Mouse (Mus musculus) thymus, postnatal 25 days (tissue): ENCODE data around the gene Atg2a.

Experiments used
- DNase-seq: peaks from one replicate; pipeline ENCODE4 v3.0.0; 2022

Gene Atg2a

GRCm38 (mm10) chr19:6241274-6242107 lies at the start of gene Atg2a:
Gene Atg2a, plus strand, starts transcription at chr19:6241668.
- peak; percentile 98 for DNase-seq

DNA sequence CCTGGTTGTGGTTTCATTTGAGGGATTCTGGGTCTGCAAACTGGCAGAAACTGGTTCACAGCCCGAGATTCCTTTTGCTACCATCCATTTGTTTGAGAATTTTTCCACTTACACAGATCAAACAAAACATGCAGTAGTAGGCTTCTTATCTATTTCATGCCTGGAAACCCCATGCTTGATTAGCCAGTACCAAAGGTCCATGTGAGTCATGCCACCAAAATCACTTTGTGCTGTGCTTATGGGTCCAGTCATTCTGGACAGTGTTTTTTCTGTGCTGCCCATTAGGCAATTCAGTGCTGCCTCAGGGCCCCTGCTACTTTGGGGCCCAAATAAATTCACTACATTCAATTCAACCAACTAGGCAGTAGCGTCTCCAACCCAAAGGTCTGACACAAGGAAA lies 37.2 kb upstream of the Atg2a start:
- DNase-seq, result no peak

GRCm38 (mm10) chr19:6206716-6207115 lies 34.8 kb upstream of the Atg2a start:
- DNase-seq, result no peak

- no peak for DNase-seq
Observed at GRCm38 (mm10) chr19:6216046-6216705, 25.3 kb upstream of the Atg2a start.

DNA sequence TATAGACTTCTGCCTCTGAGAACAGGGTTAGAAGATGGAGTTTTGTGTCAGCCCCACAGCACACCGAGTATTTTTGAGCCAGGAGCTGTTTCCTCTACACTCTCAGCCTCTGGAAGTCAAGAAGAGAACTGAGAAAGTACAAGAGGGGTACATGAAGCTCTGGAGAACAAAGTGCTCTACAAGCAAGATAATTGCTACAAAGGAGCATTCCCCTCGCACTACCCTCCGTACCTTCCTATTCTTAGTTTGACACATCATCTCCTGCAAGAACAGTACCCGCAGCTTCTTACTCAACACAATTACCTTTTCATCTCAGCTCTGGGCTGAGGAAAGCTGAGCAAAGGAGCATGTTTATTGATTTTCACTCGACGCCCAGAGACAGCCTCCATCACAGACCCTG lies 22.9 kb upstream of the Atg2a start:
- no peak for DNase-seq

DNA sequence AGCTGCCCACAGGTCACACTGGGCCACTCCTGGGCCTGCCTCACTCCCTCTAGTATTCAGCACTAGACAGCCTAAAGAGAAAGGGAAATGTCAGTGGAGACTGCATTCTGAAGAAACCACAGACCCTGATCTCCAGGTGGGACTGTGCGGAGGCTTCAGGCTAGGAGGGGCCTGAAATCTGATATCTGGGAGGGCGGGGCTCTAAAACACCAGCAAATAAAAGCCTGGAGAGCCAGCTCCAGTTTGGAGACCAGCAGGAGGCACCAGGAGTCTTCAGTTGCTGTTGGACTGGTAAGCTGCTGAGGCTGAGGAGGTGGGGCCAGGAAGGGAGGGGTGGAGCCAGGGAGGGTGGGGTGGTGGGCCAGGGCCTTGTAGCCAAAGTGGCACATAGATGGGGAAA lies 15.3 kb upstream of the Atg2a start, which contains the start of gene Gpha2:
TSS of gene Gpha2 (plus strand) at position 246 of the 400 bp plus-strand sequence.
- DNase-seq, result no peak

DNA sequence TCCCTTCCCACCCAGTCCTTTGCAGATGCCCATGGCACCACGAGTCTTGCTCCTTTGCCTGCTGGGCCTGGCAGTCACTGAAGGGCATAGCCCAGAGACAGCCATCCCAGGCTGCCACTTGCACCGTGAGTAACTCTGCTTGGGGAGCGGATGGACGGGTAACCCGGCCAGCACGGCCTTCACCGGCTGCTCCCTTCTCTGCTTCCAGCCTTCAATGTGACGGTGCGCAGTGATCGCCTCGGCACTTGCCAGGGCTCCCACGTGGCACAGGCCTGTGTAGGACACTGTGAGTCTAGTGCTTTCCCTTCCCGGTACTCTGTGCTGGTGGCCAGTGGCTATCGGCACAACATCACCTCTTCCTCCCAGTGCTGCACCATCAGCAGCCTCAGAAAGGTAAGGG lies 14.7 kb upstream of the Atg2a start:
- no peak for DNase-seq

DNA sequence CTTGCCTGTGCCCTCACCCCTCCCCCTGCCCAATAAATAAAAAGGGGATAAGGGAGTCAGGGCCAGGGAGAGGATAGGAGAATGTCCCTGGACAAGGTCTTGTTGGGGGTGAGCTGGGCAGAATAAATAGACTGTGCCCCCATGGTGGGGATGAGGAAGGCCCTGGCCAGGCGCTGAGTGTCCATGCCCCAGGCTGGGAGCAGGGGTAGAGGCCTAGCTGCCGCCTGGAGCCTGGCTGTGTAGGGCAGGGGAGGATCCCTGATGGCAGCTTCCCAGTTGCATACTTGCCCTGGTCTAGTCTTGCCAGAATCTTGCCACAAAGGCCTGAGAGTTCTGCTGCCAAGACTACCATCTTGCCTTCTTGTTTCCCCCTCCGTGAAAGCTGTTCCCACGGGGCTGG lies 13.6 kb upstream of the Atg2a start:
- no peak for DNase-seq

DNA sequence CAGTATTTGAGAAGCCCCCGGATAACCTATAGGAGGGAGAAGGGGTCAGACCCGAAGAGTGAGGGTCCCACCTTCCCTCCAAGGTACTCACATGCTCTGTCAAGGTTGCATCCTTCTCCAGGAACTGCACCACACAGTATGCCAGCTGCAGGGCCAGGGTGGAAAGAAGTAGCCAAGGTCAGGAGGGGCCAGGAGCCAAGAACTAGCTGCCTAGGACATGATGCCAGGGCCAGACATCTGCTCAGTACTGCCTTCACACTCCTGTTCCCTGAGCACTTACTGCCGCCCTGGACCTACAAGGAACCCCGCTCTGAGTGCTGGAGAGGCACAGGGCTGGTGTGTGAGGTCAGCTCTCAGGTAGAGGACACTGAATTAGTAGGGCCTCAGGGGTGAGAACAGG lies 11.1 kb upstream of the Atg2a start:
- DNase-seq, result no peak

DNA sequence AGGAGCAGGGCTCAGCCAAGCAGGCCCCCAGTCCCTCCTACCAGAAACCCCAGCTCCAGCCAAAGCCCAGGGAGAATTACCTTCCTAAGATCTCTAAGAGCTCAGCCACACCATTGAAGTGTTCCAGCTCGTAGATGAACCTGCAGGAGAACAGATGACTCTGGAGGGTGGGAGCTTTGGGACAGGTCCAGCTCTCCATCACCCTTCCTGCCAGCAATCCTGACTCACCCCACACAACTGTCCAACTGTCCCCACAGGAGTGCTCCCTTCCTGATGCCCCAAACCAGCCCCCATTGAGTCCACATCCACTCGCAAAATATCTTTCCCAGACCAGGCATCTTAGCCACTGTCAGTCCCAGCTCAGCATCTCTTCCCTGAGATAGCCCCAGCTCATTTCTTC lies 10.4 kb upstream of the Atg2a start:
- no peak for DNase-seq

DNA sequence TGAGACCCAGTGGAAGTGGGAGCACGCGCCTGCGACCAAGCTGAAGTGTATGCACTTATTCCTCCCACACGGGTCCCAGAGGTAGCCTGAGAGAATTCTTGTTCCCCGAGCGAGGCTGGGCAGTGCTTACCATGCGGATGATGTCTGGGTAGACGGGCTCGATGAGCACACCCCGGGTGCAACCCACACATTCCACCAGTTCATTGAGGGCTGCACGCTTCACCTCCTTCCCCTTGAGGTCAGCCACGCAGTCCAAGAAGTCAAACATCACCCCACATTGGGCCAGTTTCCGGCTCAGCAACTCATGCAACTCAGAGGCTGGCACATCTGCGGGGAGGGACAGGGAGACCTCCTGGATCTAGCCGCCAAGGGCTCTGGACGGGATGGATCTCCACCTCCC lies 7.8 kb upstream of the Atg2a start:
- DNase-seq, result no peak

DNA sequence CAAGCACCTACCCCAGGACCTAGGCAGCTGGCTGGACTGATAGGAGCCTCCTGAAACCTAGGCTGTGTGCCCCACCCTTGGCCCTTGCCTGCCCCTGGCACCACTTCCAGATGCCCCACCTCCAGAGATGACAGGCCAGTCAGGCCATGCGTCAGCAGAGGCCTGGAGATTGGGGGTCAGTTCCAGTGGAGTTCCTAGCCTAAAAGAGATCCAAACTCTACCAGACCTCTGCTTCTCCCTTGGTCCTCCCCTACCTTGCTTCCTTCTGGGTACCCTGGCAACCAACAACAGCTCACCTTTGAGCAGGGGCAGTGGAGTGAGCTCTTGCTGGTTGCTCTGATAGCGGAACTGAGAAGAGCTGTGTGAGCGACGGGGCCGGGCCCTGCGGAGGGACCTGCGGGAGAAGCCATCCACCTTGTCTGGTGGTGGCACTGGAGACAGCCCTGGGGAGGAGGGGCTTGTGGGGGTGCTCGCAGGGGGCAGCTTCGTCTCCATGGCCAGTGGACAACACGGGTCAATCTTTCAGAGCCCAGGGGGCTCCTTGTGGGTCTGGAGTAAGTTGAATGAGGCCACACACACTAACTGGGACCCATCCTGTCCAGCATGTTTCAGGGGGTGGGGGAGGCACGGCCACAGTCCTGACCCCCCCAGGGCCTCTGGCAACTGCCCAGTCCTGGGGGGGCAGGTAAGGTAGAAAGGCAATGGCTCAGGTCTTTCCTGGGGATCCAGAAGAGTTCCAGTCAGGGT lies 7.0 kb upstream of the Atg2a start:
- no peak for DNase-seq

DNA sequence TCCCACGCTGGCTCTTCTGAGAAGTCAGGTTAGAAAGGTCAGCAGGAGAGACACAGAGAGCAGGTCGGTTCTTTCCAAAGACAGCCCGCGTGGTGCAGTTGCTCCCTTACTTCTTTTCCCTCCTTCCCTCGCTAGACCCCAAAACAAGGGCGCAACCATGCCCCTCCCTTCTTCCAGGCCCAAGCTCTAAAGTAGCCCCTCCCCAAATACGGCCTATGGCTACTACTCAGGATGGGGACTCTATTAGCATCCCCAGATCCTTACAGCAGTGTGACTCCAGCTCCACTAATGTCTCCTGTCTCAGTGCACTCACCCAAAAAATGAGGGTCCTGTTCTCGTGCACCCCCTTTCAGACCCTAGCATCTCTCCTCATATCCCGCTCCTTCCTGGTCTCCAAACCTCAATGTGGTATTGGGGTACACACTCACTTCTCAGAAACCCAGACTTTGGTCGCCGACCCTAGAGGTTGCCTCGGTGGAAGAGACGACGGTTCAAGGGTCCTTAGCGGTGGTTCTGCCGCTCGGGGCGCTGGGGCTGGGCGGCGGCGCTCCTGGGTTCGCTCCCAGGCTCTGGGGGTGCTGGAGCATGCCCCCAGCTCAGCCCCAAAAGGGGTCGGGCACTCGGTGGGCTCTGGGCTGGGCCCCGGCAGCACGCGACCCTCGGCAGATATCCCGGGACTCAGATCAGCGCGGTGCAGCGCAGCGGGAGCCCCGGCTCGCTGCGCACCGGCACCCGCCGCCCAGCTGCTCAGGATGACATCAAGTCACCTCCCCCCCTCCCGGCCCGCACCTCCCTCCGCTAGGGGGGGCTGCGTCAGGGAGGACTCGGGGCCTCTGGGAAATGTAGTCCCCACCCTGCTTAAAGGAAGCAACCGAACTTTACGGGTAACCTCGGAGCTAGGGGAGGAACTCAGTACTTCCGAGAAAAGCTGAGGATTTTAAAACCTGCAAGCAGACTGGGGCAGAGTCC lies 6.1 kb upstream of the Atg2a start, which contains the start of gene Ppp2r5b:
TSS of gene Ppp2r5b (minus strand) at position 789 of the 969 bp plus-strand sequence.
- peak; percentile 99 for DNase-seq

DNA sequence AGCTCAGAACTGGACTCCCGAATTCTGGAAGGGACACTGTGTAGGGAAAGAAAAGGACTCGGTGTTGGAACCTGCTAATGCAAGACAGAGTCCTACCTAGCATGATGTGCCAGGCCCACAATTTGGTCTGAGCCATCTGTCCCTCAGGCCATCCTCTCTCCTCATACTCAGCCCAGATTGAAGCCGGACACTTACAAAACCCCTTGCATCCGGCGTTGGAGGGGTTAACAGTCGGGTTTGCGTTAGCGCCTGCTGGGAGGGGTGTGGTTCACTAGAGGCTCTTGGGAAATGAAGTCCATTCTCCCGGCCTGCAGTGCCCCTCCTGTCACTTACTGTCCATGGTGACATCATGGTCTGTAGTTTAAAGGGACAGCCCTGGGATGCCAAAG lies 5.4 kb upstream of the Atg2a start:
- DNase-seq, result peak; percentile 88

- no peak for DNase-seq
Observed at GRCm38 (mm10) chr19:6236842-6237241, 4.6 kb upstream of the Atg2a start.

DNA sequence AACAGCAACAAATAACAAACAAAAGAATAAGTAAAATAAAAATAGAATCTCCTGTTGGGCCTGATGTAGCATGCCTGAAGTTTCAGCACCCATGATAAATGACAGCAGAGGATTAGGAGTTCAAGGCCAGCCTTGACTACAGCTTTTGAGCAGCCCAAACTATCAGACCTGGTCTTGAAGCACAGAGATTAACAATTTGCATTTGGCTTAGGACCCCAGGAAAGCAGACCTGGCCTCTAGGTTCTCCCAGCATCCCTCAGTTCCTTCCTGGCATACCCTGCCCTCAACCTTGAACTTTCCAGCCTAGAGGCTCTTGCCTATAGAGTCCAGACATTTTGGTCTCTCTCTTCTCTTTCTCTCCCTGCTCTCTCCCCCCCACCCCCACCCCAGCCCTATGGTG lies 2.7 kb upstream of the Atg2a start:
- no peak for DNase-seq

- no peak for DNase-seq
Observed at GRCm38 (mm10) chr19:6240136-6240535, 1.3 kb upstream of the Atg2a start.

- DNase-seq, result no peak
Observed at GRCm38 (mm10) chr19:6240725-6241124, 743 bp upstream of the Atg2a start.

DNA sequence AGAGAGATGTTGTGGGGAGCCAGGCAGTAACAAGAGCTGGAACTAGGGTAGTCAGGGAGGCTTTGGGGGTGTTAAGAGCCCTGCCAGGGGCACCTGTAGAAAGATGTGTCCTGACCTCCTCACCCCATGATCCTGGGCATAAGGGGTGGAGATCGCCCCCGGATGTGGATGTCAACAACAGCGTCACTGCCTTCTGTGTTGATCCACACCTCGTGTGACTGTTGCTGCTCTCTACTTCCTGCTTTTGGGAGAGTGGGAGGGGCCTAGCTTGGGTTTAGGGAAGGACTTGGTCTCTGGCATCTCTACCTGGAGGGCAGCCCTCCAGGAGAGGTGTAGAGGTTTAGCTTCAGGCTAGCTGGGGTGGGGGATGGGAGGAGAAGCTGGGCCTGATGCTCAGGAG lies 813 bp downstream of the Atg2a start:
- peak; percentile 58 for DNase-seq

DNA sequence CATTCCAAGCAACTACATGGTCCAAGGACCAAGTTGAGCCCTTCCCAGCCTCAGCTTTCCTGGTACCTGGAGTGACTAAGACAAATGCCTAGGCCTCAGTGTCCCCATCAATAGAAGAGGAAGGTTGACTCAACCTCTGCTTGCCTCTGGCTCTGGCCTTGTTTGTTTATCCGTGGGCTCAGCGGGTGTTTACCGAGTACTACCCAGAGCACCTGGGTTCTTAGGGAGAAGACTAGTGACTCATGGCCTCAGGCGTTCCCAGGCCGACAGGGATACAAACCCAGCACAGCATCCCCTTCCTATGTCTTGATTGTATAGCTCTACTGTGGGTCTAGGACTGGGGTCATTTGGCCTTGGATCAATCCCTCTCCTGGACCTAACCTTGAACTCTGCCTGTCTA lies 1.8 kb downstream of the Atg2a start:
- no peak for DNase-seq

- DNase-seq, result no peak
Observed at GRCm38 (mm10) chr19:6245806-6246205, 4.3 kb downstream of the Atg2a start.

DNA sequence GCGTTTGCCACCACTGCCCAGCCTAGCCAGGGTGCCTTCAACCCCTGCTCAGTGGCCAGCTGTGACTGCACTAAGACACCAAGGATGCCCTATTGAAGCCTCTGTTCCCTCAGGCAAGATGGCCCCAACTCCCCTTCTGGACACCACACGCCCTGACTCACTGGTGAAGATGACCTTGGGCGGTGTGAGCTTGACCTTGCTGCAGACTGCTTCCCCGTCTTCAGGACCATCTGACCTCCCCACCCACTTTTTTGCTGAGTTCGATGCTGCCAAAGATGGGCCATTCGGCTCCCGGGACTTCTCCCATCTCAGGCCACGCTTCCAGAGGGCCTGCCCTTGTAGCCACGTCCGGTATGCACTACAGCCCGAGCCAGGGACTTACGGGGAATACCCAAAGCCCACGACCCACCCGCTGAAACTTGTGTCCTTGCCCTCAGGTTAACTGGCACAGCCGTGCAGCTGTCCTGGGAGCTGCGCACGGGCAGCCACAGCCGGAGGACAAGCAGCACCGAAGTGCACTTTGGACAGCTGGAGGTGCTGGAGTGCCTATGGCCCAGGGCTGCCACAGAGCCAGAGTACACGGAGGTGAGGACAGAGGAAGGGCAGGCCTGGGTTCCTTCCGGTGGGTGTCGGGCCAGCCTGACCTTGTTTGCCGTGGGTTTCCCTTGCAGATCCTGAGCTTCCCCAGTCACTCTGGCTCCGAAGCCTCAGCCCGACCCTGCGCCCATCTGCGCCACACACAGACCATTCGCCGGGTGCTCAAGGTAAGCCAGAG lies 6.2 kb downstream of the Atg2a start:
- no peak for DNase-seq
